In genomic region chr5:149641277-149641892, GRCm38 (mm10) we compare ENCODE assay signal across 17 mouse cellular contexts. TPM values are rescaled to one million over a fixed set of nuclear protein-coding genes. Genes with fewer than 3 reads are reported as not detected.
DNase-seq lines count a peak whose midpoint lies in the region; ATAC-seq and TF ChIP-seq lines count a peak whose summit lies in the region.
"Had no signal": no experiment of that assay in that cellular context is flagged by ENCODE, and none has a peak within 500 bp of the region (broad histone marks: within the 10 kb centered on the region; RNA-seq: fewer than 3 reads in every experiment).

No protein-coding gene starts in this region.

- TF ChIP-seq RAD21 in MEL (IDR thresholded peaks at IDR 0.05; ENCODE audit: low read depth, low read length): no peak

- peak overlapping the region; percentile 86 for H3K9ac ChIP-seq in MEL (ENCODE audit: control insufficient read depth, low read depth, low read length, poor library complexity, severe bottlenecking)
- H3K9ac ChIP-seq in hindbrain, embryonic 16.5 days (ENCODE audit: low read depth, low read length): no peak overlapping the region
- H3K9ac ChIP-seq: forebrain, postnatal 0 days; heart, embryonic 15.5 days; hindbrain, embryonic 12.5 days; midbrain, embryonic 13.5 days had no signal

- H3K36me3 ChIP-seq in megakaryocyte, embryonic 14.5 days (replicated peaks; ENCODE audit: low read length): no peaks in the 10 kb centered on the region
- peaks cover 0 to 31% of the 10 kb centered on the region in 2 experiments; a peak in 2 of 4 replicates for H3K36me3 ChIP-seq in MEL (ENCODE audit: control insufficient read depth in 1 of 2, insufficient read depth in 2 of 2, low read length in 2 of 2)
- H3K36me3 ChIP-seq in hindbrain, embryonic 16.5 days (ENCODE audit: control insufficient read depth, insufficient read depth, low read length): no peaks in the 10 kb centered on the region
- H3K36me3 ChIP-seq: heart, embryonic 15.5 days; hindbrain, embryonic 12.5 days; midbrain, embryonic 13.5 days had no signal

- DNase-seq in MEL (ENCODE audit: low read depth, low spot score): peak; percentile 100
- no peak for DNase-seq in left cerebral cortex, postnatal 10 days (ENCODE audit: extremely low spot score in 1 of 2, low spot score in 2 of 2)
- no peak for DNase-seq in embryo, embryonic 10 days (ENCODE audit: low spot score)
- no peak for DNase-seq in frontal cortex, postnatal 25 days (ENCODE audit: low spot score in 2 of 2)
- DNase-seq: cerebellum, adult 18-20 months; forebrain, postnatal 0 days; gastrocnemius, postnatal 36 days; kidney, adult 11 months; kidney, postnatal 36 days; thymus, postnatal 25 days had no signal

- peaks cover 38% of the 10 kb centered on the region for H3K79me2 ChIP-seq in MEL (ENCODE audit: control insufficient read depth, insufficient read depth, low read length, poor library complexity)

- TF ChIP-seq EP300 in MEL (IDR thresholded peaks at IDR 0.05; ENCODE audit: low read depth in 1 of 2, low read length in 2 of 2): no peak

- H3K4me2 ChIP-seq in hindbrain, embryonic 16.5 days (ENCODE audit: low read length): no peak overlapping the region
- H3K4me2 ChIP-seq: heart, embryonic 15.5 days; hindbrain, embryonic 12.5 days; midbrain, embryonic 13.5 days had no signal

- no peaks in the 10 kb centered on the region for H3K27me3 ChIP-seq in megakaryocyte, embryonic 14.5 days (replicated peaks)
- no peaks in the 10 kb centered on the region for H3K27me3 ChIP-seq in MEL (ENCODE audit: control insufficient read depth in 1 of 2, insufficient read depth in 2 of 2, low read length in 2 of 2)
- H3K27me3 ChIP-seq in hindbrain, embryonic 16.5 days (replicated peaks; ENCODE audit: control insufficient read depth, insufficient read depth, low read length): no peaks in the 10 kb centered on the region
- H3K27me3 ChIP-seq: heart, embryonic 15.5 days; hindbrain, embryonic 12.5 days; midbrain, embryonic 13.5 days had no signal

- H3K4me3 ChIP-seq in megakaryocyte, embryonic 14.5 days (replicated peaks): peak overlapping the region; percentile 29
- H3K4me3 ChIP-seq in MEL (ENCODE audit: control insufficient read depth in 1 of 2, insufficient read depth in 1 of 2, low read depth in 2 of 2, low read length in 2 of 2): peak overlapping the region; percentile 77 to 78
- H3K4me3 ChIP-seq in hindbrain, embryonic 16.5 days (ENCODE audit: low read length): no peak overlapping the region
- H3K4me3 ChIP-seq: heart, embryonic 15.5 days; hindbrain, embryonic 12.5 days; midbrain, embryonic 13.5 days had no signal

- no peak for TF ChIP-seq CTCF in MEL (IDR thresholded peaks at IDR 0.05 in 2 of 3, conservative IDR thresholded peaks at IDR 0.05 in 1 of 3; ENCODE audit: control insufficient read depth in 1 of 3, insufficient read depth in 1 of 3, low read depth in 2 of 3, low read length in 3 of 3, poor library complexity in 1 of 3, severe bottlenecking in 1 of 3)

- peak in 1 of 2 experiments; percentile 99; a peak in 3 of 4 replicates for TF ChIP-seq POLR2A in MEL (IDR thresholded peaks at IDR 0.05; ENCODE audit: control insufficient read depth in 1 of 2, insufficient read depth in 1 of 2, low read depth in 1 of 2, low read length in 2 of 2, poor library complexity in 1 of 2)

- H3K4me1 ChIP-seq in megakaryocyte, embryonic 14.5 days: peaks cover 25% of the 10 kb centered on the region
- H3K4me1 ChIP-seq in MEL (ENCODE audit: control insufficient read depth in 1 of 2, insufficient read depth in 2 of 2, low read length in 2 of 2): peaks cover 9 to 26% of the 10 kb centered on the region in 2 experiments; a peak in 3 of 4 replicates
- 0 out of 2 replicates have a peak, but pooled peaks cover 2% of the 10 kb centered on the region for H3K4me1 ChIP-seq in hindbrain, embryonic 16.5 days (ENCODE audit: control insufficient read depth, insufficient read depth, low read depth, low read length)

- intact Hi-C loops in left cerebral cortex, postnatal 10 days (cut with DNase I): no loop called here

- WGBS in hindbrain, embryonic 16.5 days: 92% methylated on average over 8 of the region's 8 CpGs

- no peaks in the 10 kb centered on the region for H3K9me3 ChIP-seq in megakaryocyte, embryonic 14.5 days
- H3K9me3 ChIP-seq in MEL (replicated peaks; ENCODE audit: insufficient read depth, low read length): no peaks in the 10 kb centered on the region
- H3K9me3 ChIP-seq in hindbrain, embryonic 16.5 days (ENCODE audit: control insufficient read depth, low read length): no peaks in the 10 kb centered on the region
- H3K9me3 ChIP-seq: heart, embryonic 15.5 days; hindbrain, embryonic 12.5 days; midbrain, embryonic 13.5 days had no signal

- ATAC-seq in megakaryocyte, adult 5-6 weeks (ENCODE audit: poor library complexity, severe bottlenecking): no peak
- ATAC-seq in granulocyte monocyte progenitor cell, adult 5-6 weeks (replicated peaks; ENCODE audit: poor library complexity, severe bottlenecking): peak; percentile 45; the same call in 1 of the 2 replicates
- no peak for ATAC-seq in hindbrain, embryonic 16.5 days
- ATAC-seq: forebrain, postnatal 0 days; midbrain, embryonic 13.5 days had no signal

- peak overlapping the region; percentile 98 for H3K27ac ChIP-seq in MEL (ENCODE audit: control insufficient read depth, low read depth, low read length)
- H3K27ac ChIP-seq in hindbrain, embryonic 16.5 days (ENCODE audit: low read depth, low read length): no peak overlapping the region
- H3K27ac ChIP-seq: heart, embryonic 15.5 days; hindbrain, embryonic 12.5 days; midbrain, embryonic 13.5 days had no signal

TF ChIP-seq in MEL, 35 proteins besides CTCF, POLR2A, EP300 and RAD21:
- TF ChIP-seq USF1 (IDR thresholded peaks at IDR 0.05; ENCODE audit: low read depth, low read length) (no peak), ZKSCAN1 (IDR thresholded peaks at IDR 0.05; ENCODE audit: low read depth, low read length) (no peak), ZNF384 (IDR thresholded peaks at IDR 0.05; ENCODE audit: low read depth, low read length) (no peak), SIN3A (IDR thresholded peaks at IDR 0.05; ENCODE audit: low read length) (no peak), USF2 (IDR thresholded peaks at IDR 0.05; ENCODE audit: borderline replicate concordance in 1 of 2, insufficient read depth in 1 of 2, low read depth in 1 of 2, low read length in 2 of 2) (peak in 1 of 2 experiments; percentile 65; a peak in 1 of 4 replicates), GATA1 (IDR thresholded peaks at IDR 0.05; ENCODE audit: low read depth, low read length) (peak; percentile 90), TBP (IDR thresholded peaks at IDR 0.05; ENCODE audit: low read depth, low read length) (peak; percentile 98), NELFE (IDR thresholded peaks at IDR 0.05; ENCODE audit: low read depth, low read length) (no peak), ELF1 (IDR thresholded peaks at IDR 0.05; ENCODE audit: low read depth, low read length) (no peak), BHLHE40 (IDR thresholded peaks at IDR 0.05; ENCODE audit: borderline replicate concordance, low read depth, low read length) (no peak), MXI1 (IDR thresholded peaks at IDR 0.05; ENCODE audit: low read depth, low read length) (no peak), MEF2A (IDR thresholded peaks at IDR 0.05; ENCODE audit: extremely low read depth, insufficient replicate concordance, low read depth, low read length, poor library complexity, severe bottlenecking) (no peak), POLR2AphosphoS5 (IDR thresholded peaks at IDR 0.05; ENCODE audit: borderline replicate concordance, low read depth, low read length) (peak; percentile 96; the same call in 1 of the 2 replicates), UBTF (IDR thresholded peaks at IDR 0.05; ENCODE audit: borderline replicate concordance, insufficient read depth, low read depth, low read length) (no peak), GABPA (IDR thresholded peaks at IDR 0.05; ENCODE audit: low read depth, low read length) (no peak), ETS1 (IDR thresholded peaks at IDR 0.05; ENCODE audit: low read depth, low read length) (no peak)

RNA-seq across cellular contexts. Expression of gene Hsph1, which starts 5.2 kb away (rescaled TPM):
- polyA plus RNA-seq in megakaryocyte, embryonic 14.5 days (2012; ENCODE audit: insufficient read depth, low replicate concordance): 6.8 and 12.3 TPM in 2 replicates
- total RNA-seq in megakaryocyte, adult 5-6 weeks (2015): 22.9 and 29.5 TPM in 2 replicates
- total RNA-seq in megakaryocyte, adult 5-6 weeks (2017): 14.5 and 16.7 TPM in 2 replicates
- 170 and 176 TPM in 2 replicates for total RNA-seq in MEL (2012; rRNA removed)
- 100 to 1,000 TPM; 300 to 388 TPM for polyA plus RNA-seq in MEL (2012; ENCODE audit: insufficient read depth in 1 of 2, insufficient read length in 2 of 2, low read depth in 1 of 2, low replicate concordance in 2 of 2, missing spikeins in 1 of 2)
- total RNA-seq in granulocyte monocyte progenitor cell, adult 5-6 weeks (2014; fragmentation: Nextera tagmentation): 44.5 and 46.7 TPM in 2 replicates
- total RNA-seq in granulocyte monocyte progenitor cell, adult 5-6 weeks (2017): 27.7 and 42.5 TPM in 2 replicates
- 100 to 1,000 TPM; 220 to 249 TPM for total RNA-seq in left cerebral cortex, postnatal 10 days (2021)
- 97.7 and 105 TPM in 2 replicates for polyA plus RNA-seq in hindbrain, embryonic 16.5 days (2015; fragmentation: Nextera tagmentation; extraction: Ambion mirVana)

RNA-seq across cellular contexts. Expression of gene B3glct, which starts 36.6 kb away (rescaled TPM):
- polyA plus RNA-seq in megakaryocyte, embryonic 14.5 days (2012; ENCODE audit: insufficient read depth, low replicate concordance): 2.1 TPM in 1 of 2 replicates, not detected in the other
- 9.7 and 10.4 TPM in 2 replicates for total RNA-seq in megakaryocyte, adult 5-6 weeks (2015)
- 4.8 and 8.1 TPM in 2 replicates for total RNA-seq in megakaryocyte, adult 5-6 weeks (2017)
- 9.1 and 14.2 TPM in 2 replicates for total RNA-seq in MEL (2012; rRNA removed)
- polyA plus RNA-seq in MEL (2012; ENCODE audit: insufficient read depth in 1 of 2, insufficient read length in 2 of 2, low read depth in 1 of 2, low replicate concordance in 2 of 2, missing spikeins in 1 of 2): 10 to 100 TPM in 1 of 2 experiments, not detected in 1; 12.1 TPM
- total RNA-seq in granulocyte monocyte progenitor cell, adult 5-6 weeks (2014; fragmentation: Nextera tagmentation): 10.4 and 14.2 TPM in 2 replicates
- total RNA-seq in granulocyte monocyte progenitor cell, adult 5-6 weeks (2017): 4.8 and 10.1 TPM in 2 replicates
- total RNA-seq in left cerebral cortex, postnatal 10 days (2021): 10 to 100 TPM; 25.2 to 28.1 TPM
- 13.8 and 16.0 TPM in 2 replicates for polyA plus RNA-seq in hindbrain, embryonic 16.5 days (2015; fragmentation: Nextera tagmentation; extraction: Ambion mirVana)
